Mouse (Mus musculus) midbrain, embryonic 11.5 days (tissue): ENCODE results near the gene Prc1. TPM values are rescaled to one million over a fixed set of nuclear protein-coding genes. Genes with fewer than 3 reads are reported as not detected.

Source experiments
- ATAC-seq: fragments of 200-750 bp; cut with Nextera tagmentation; 2 replicates; pipeline ENCODE4 v1.8.0; 2017; ENCODE audit warnings: moderate TSS enrichment, moderate library complexity; ENCODE audit not compliant: low FRiP score
- DNase-seq: peaks from one replicate; pipeline ENCODE4 v3.0.0; 2015; ENCODE audit warnings: low spot score; ENCODE audit errors: missing footprints
- H3K27ac ChIP-seq: fragments of 300-500 bp; sonication (generic); 2 replicates; pipeline ENCODE4 v1.5.1; 2014; ENCODE audit warnings: low read depth, low read length
- H3K27me3 ChIP-seq: fragments of 300-500 bp; sonication (generic); 2 replicates; pipeline ENCODE4 v1.6.1; 2014; ENCODE audit warnings: mild to moderate bottlenecking, low read length, moderate library complexity, mixed read lengths; ENCODE audit not compliant: control insufficient read depth, insufficient read depth
- H3K36me3 ChIP-seq: fragments of 300-500 bp; sonication (generic); 2 replicates; pipeline ENCODE4 v1.6.1; 2014; ENCODE audit warnings: mild to moderate bottlenecking, low read length, moderate library complexity, mixed read lengths; ENCODE audit not compliant: control insufficient read depth, insufficient read depth
- H3K4me1 ChIP-seq: fragments of 300-500 bp; sonication (generic); 2 replicates; pipeline ENCODE4 v1.6.1; 2014; ENCODE audit warnings: low read length; ENCODE audit not compliant: control insufficient read depth, insufficient read depth
- H3K4me2 ChIP-seq: fragments of 300-500 bp; sonication (generic); 2 replicates; pipeline ENCODE4 v1.6.1; 2014; ENCODE audit warnings: mild to moderate bottlenecking, moderate library complexity
- H3K4me3 ChIP-seq: fragments of 300-500 bp; sonication (generic); 2 replicates; pipeline ENCODE4 v1.5.1; 2014; ENCODE audit warnings: low read depth, low read length
- H3K9ac ChIP-seq: fragments of 300-500 bp; sonication (generic); 2 replicates; pipeline ENCODE4 v1.6.1; 2014; ENCODE audit warnings: low read length
- H3K9me3 ChIP-seq: fragments of 300-500 bp; sonication (generic); 2 replicates; pipeline ENCODE4 v1.6.1; 2016; ENCODE audit warnings: low read length; ENCODE audit not compliant: control insufficient read depth
- WGBS: fragments of 180-500 bp; shearing (Covaris S2); extraction: QIAGEN DNeasy Blood & Tissue Kit; methylation state at CpG from one replicate; pipeline ENCODE4 v1.1.7; 2014; 5-methylcytosine and 5-hydroxymethylcytosine counted together
- polyA plus RNA-seq: library from polyadenylated mRNA; unstranded; fragments of >200 nt; fragmentation: Nextera tagmentation; extraction: Ambion mirVana; gene quantifications from 2 replicates; pipeline ENCODE4 v1.2.1, GENCODE M21; 2014

The Prc1 gene
- polyA plus RNA-seq, 1 experiment from 2014 or later: 232 TPM

DNA sequence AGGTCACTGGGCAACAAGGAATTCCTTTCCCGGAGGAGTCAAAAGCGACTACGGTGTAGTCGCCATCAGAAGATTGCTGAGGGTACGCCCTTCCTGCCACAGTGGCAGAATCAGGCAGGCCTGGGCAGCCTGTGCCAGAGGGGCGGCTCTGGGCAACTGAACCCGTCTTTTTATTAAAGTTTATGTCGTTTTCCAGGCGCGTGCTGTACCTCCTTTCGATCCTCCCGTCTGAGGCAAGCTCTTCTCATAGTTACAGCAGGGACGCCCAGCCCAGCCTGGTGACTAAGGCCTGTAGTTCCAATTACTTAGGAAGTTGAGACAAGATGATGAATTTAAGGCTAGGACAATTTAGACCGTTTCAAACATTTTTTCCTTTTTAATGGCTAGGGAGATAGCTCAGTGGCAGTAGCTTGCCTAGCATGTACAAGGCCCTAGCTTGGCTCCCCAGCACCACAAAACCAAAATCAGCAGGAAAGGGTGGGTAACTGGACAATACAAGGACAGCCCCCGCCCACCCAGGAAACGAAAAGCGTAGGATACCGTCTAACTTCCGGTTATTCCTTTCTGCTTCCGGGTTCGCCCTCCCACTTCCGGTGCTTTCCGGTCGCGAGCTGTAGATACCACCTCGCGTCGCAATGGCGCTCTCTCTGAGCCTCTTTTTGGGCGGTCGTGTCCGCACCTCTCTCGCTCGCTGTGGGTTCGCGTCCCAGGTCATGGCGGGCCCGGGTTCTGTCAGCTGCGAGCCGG, 33.5 kb upstream of the Prc1 start, which contains the start of gene Ngrn:
TSS of gene Ngrn (plus strand) at position 591 of the 747 bp plus-strand sequence.
- WGBS: 26% methylated on average over 40 of the region's 40 CpGs
- Histone ChIP-seq H3K4me2 (peak within 1 kb of the TSS; percentile 78), H3K36me3 (peaks cover 3% of the 10 kb centered on the region; the same call in 1 of the 2 replicates)

DNA sequence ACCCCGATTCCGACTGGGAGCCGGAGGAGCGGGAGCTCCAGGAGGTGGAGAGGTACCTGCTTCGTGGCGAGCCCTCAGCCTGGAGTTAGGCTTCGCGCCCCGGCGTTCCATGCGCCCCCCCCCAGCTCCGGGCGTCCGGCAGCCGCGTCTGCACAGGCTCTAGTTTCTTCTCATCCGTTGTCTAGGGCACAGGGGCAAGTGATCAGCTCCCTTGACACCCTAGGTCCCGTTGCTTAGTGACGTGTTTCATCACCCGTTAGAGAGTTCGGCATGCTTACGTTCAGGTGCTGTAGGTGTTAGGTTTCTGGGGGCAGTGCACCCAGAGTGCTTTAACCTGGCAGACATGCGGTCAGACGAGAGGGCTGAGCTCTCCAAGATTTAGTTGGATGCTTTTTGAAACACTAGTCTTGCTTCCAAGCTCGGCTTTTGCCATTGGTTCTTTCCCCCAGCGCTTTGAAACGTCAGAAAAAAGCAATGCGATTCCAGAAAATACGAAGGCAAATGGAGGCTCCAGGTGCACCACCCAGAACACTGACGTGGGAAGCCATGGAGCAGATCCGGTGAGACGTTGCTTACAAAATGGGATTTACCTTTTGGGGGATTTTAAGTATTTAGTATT, 32.8 kb upstream of the Prc1 start:
- Histone ChIP-seq H3K9ac (peak overlapping the region; percentile 87), H3K36me3 (peaks cover 3% of the 10 kb centered on the region; the same call in 1 of the 2 replicates), H3K27ac (peak overlapping the region; percentile 20; the same call in 1 of the 2 replicates), H3K27me3 (no peaks in the 10 kb centered on the region), H3K4me3 (peak overlapping the region; percentile 89), H3K4me1 (peaks cover 10% of the 10 kb centered on the region), H3K4me2 (peak overlapping the region; percentile 78), H3K9me3 (no peaks in the 10 kb centered on the region)
- no peak for DNase-seq
- WGBS: 2% methylated on average over 32 of the region's 32 CpGs
- no peak; the same call in 1 of the 2 replicates for ATAC-seq

More for the DNA sequence above, 33.5 kb upstream of the Prc1 start, which contains the start of gene Ngrn:
- Histone ChIP-seq H3K4me3 (peak within 1 kb of the TSS; percentile 89), H3K27ac (peak within 1 kb of the TSS; percentile 20; the same call in 1 of the 2 replicates), H3K9me3 (no peaks in the 10 kb centered on the region), H3K9ac (peak within 1 kb of the TSS; percentile 87), H3K27me3 (no peaks in the 10 kb centered on the region), H3K4me1 (peaks cover 10% of the 10 kb centered on the region)
- DNase-seq (peak; percentile 98), ATAC-seq (peak; percentile 89)

DNA sequence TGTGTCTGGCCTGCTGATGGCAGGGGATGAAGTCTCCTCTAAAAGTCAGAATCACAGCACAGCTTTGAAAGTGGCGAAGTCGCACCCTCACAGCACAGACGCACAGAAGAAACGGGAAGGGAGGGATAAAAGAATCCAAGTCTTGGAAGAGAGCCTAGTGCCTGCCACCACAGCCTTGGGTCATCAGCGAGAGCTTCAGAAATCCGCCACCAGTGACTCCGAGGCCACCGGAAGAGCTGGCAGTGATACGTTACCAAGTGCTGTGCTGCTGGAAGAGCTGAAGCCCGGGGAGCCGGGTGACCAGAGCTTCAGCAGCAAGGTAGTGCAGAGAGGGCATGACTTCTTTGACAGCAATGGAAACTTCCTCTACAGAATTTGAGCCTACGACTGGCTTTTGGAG, 29.6 kb upstream of the Prc1 start:
- 97% methylated on average over 12 of the region's 12 CpGs for WGBS
- Histone ChIP-seq H3K4me2 (no peak overlapping the region), H3K4me1 (peaks cover 10% of the 10 kb centered on the region), H3K27me3 (no peaks in the 10 kb centered on the region), H3K36me3 (peaks cover 5% of the 10 kb centered on the region; the same call in 1 of the 2 replicates), H3K9me3 (no peaks in the 10 kb centered on the region), H3K9ac (no peak overlapping the region), H3K27ac (no peak overlapping the region), H3K4me3 (no peak overlapping the region)
- ATAC-seq: no peak
- DNase-seq: no peak

DNA sequence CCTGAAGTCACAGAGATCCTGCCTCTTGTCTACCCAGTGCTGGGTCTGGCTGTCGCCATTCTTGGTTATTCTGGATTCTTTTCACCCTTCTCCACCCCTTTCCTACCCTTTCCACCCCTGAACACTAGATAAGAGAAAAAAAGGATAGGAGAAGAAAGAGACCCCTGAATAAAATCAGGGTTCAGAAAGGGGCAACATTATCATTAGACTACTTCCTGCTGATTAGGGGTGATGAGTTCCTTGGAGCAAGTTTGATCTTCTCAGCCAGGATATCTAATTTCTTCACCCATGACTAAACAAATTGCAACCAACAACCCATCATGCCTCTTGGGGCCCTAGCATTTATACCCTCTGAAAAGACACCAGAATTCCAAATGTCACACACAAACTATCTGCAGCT, 26.5 kb upstream of the Prc1 start:
- ATAC-seq: no peak
- Histone ChIP-seq H3K9me3 (no peaks in the 10 kb centered on the region), H3K4me1 (peaks cover 11% of the 10 kb centered on the region), H3K4me3 (no peak overlapping the region), H3K4me2 (no peak overlapping the region), H3K27ac (no peak overlapping the region), H3K36me3 (peaks cover 5% of the 10 kb centered on the region; the same call in 1 of the 2 replicates), H3K9ac (no peak overlapping the region), H3K27me3 (no peaks in the 10 kb centered on the region)
- peak; percentile 39 for DNase-seq
- 76% methylated on average over 1 of the region's 1 CpGs for whole genome bisulfite sequencing

DNA sequence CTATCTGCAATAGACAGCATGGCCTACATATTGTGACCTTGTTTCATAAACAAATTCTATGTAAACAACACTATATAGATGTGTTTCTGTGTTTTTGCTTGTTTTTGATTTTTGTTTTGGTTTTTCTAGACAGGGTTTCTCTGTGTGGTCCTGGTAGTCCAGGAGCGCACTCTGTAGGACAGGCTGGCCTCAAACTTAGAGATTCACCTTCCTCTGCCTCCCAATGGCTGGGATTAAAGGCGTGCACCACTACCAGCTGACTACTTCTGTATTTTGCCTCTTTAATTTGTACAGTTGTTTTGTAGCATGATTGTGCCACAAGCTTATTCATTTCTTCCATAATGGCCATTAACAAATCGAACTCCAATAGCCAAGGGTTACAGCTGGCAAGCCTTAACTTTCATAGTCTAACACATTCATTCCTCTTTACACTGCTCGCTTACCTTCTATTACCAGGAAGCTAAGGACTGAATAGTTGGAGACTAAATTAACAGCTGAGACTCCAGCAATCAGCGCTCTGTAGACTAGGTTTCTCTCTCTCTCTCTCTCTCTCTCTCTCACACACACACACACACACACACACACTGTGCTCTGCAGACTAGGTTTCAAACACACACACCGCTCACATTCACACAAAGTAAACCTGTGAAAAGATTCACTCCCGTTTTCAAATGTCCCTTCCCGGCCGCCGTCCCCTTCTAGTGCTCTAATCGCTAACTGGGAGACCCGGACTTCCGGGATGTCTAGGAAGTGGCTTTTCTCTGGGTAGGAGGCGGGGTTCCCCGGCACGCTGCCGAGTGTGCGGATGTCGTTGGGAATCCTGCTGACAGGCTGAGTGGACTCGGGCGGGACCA, 25.1 kb upstream of the Prc1 start, which contains the start of gene Vps33b:
TSS of gene Vps33b (plus strand) at position 753 of the 854 bp plus-strand sequence.
- H3K36me3 ChIP-seq: peaks cover 13% of the 10 kb centered on the region
- WGBS: 4% methylated on average over 21 of the region's 21 CpGs
- ATAC-seq: peak; percentile 92

DNA sequence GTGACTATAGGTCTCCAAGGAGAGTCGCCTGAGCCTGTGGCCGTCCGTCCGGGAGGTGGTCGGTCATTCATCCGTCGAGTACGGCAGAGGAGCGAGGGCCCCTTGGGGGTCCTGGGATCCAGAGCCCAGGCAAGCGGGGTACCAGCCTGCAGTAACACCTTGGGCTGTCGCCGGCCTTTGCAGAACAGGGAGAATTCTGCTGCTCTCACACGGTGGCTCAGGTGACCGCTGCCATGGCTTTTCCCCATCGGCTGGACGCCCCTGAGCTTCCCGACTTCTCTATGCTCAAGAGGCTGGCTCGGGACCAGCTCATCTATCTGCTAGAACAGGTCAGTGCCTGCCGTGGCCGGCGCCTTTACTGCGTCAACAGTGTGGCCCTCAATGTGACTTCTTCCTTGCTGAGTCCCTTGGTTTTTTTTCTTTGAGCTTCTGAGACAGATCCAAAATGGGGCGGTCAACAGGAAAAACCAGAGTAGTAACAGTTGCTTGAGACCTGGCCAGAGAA, 24.4 kb upstream of the Prc1 start:
- Histone ChIP-seq H3K36me3 (peaks cover 17% of the 10 kb centered on the region), H3K9ac (peak overlapping the region; percentile 80), H3K4me1 (peaks cover 11% of the 10 kb centered on the region), H3K27ac (no peak overlapping the region), H3K4me2 (peak overlapping the region; percentile 88), H3K27me3 (no peaks in the 10 kb centered on the region), H3K9me3 (peaks cover 8% of the 10 kb centered on the region), H3K4me3 (peak overlapping the region; percentile 89)
- under 1% methylated on average over 23 of the region's 23 CpGs for WGBS
- DNase-seq (no peak), ATAC-seq (peak; percentile 62; the same call in 1 of the 2 replicates)

More for the DNA sequence above, 25.1 kb upstream of the Prc1 start, which contains the start of gene Vps33b:
- Histone ChIP-seq H3K27ac (no peak within 1 kb of the TSS), H3K4me3 (peak within 1 kb of the TSS; percentile 89), H3K9me3 (peaks cover 1% of the 10 kb centered on the region; the same call in 1 of the 2 replicates), H3K4me2 (peak within 1 kb of the TSS; percentile 88), H3K27me3 (no peaks in the 10 kb centered on the region), H3K9ac (peak within 1 kb of the TSS; percentile 80), H3K4me1 (peaks cover 11% of the 10 kb centered on the region)
- DNase-seq: peak; percentile 99

DNA sequence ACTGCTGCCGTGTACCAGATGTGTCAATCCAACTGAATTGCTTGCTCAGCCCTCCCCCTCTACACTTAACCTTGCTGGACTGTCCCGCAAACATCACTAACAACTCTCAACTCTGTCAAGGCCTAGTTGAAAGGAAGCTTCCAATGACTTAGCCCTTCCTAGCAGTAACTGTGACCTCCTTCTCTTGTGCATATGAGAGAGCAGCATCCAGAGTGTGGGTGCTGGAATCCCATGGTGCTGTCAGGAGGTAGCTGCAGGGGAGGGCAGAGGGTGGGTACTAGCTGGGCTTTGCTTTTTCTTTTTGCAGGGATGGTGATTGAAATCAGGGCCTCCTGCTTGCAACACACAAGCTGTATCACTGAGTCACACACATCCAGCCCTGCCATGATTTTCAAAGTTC, 20.8 kb upstream of the Prc1 start:
- Histone ChIP-seq H3K4me2 (no peak overlapping the region), H3K27ac (no peak overlapping the region), H3K27me3 (no peaks in the 10 kb centered on the region), H3K4me1 (peaks cover 11% of the 10 kb centered on the region), H3K9ac (no peak overlapping the region), H3K9me3 (peaks cover 14% of the 10 kb centered on the region), H3K36me3 (peaks cover 25% of the 10 kb centered on the region), H3K4me3 (no peak overlapping the region)
- ATAC-seq: no peak
- 93% methylated on average over 2 of the region's 2 CpGs for WGBS
- no peak for DNase-seq

DNA sequence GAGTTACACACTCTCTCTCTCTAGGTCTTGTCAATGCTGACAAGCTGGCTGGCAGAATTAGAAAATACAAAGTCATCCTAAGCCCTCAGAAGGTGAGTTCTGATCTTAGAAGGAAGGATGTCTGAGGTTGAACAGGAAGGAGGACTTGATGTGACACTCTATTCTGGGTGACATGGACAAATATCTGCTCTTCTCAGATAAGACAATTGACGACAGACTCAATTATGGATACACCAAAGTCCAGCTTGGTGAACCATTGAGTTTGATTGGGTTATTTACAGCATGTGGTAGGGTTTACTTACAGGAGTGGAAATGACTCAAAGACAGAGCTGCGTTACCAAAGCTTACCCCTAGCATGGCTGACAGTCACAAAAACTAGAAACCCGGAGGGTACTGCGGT, 17.9 kb upstream of the Prc1 start:
- Histone ChIP-seq H3K27me3 (no peaks in the 10 kb centered on the region), H3K9ac (no peak overlapping the region), H3K36me3 (peaks cover 25% of the 10 kb centered on the region), H3K4me2 (no peak overlapping the region), H3K4me3 (no peak overlapping the region), H3K27ac (no peak overlapping the region), H3K9me3 (peaks cover 14% of the 10 kb centered on the region), H3K4me1 (no peaks in the 10 kb centered on the region)
- 91% methylated on average over 4 of the region's 4 CpGs for WGBS
- ATAC-seq: no peak
- peak; percentile 53 for DNase-seq
